17 mouse cellular contexts compared by ENCODE assay signal in the genomic region with DNA sequence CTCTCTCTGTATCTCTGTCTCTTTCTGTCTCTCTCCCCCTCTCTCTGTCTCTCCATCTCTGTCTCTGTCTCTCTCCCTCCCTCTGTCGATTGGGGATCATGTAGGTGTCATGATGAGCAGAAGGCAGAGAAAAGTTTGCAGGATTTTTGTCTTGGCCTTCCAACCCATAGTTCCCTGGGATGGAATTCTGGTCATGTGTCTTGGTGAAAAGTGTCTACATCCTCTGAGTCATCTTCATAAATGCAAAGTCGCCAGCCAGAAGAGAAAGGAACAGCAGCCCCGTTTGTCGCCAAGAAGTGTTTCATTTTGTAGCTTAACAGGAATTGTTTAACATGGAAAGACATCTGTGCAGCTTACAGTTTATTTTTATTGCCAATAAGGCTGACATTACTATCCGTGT.
"Had no signal": no experiment of that assay in that cellular context is flagged by ENCODE, and none has a peak within 500 bp of the region (broad histone marks: within the 10 kb centered on the region; RNA-seq: fewer than 3 reads in every experiment).

No protein-coding gene starts in this region.

- H3K4me3 ChIP-seq: limb, embryonic 12.5 days; limb, embryonic 15.5 days; lung, embryonic 15.5 days; stomach, embryonic 15.5 days had no signal

- H3K4me1 ChIP-seq: limb, embryonic 12.5 days; limb, embryonic 15.5 days; lung, embryonic 15.5 days; stomach, embryonic 15.5 days had no signal

- H3K27me3 ChIP-seq: limb, embryonic 12.5 days; limb, embryonic 15.5 days; lung, embryonic 15.5 days; stomach, embryonic 15.5 days had no signal

- H3K36me3 ChIP-seq: limb, embryonic 12.5 days; limb, embryonic 15.5 days; lung, embryonic 15.5 days; stomach, embryonic 15.5 days had no signal

- ATAC-seq: liver, postnatal 0 days had no signal

- H3K27ac ChIP-seq: limb, embryonic 12.5 days; limb, embryonic 15.5 days; liver, embryonic 14.5 days; lung, embryonic 15.5 days; stomach, embryonic 15.5 days had no signal

- DNase-seq: kidney, adult 2 months; kidney, postnatal 10 days; kidney, postnatal 36 days; left cerebral cortex, postnatal 4 days; liver, postnatal 0 days; lung, postnatal 10 days; lung, postnatal 4 days; midbrain, embryonic 14.5 days; right cerebral cortex, postnatal 25 days; spleen, adult 18-20 months; thymus, adult 18-20 months; thymus, postnatal 36 days had no signal
